Mouse (Mus musculus) cerebellum, postnatal 25 days (tissue): ENCODE measurements at regions not wholly inside any gene's neighbourhood (a gene's known extent, or its start where the extent isn't known, plus 50 kb on each side); places are given as distances from the start of the nearest gene placed in this dataset.
"Not testable (repeated sequence)": the region's sequence is repeated elsewhere in the genome, so short reads cannot be mapped to it uniquely, and the experiment has no call there.

Experiments
- DNase-seq, 2 experiments: peaks; one replicate each; pipeline ENCODE4 v3.0.0; 2021; ENCODE audit warnings: mixed read lengths in 2 of 2

GRCm38 (mm10) chr8:20122067-20122925 lies 219.1 kb downstream of the Gm31371 start:
- peak; percentile 100 for DNase-seq

GRCm38 (mm10) chr8:20123545-20123944 lies 220.4 kb downstream of the Gm31371 start:
- DNase-seq: peak in 1 of 2 experiments; percentile 12

GRCm38 (mm10) chr8:20135626-20136025 lies 227.4 kb downstream of the Gm15319 start:
- DNase-seq: not testable (repeated sequence)

- not testable (repeated sequence) for DNase-seq
Observed at GRCm38 (mm10) chr8:20145436-20145835, 217.6 kb downstream of the Gm15319 start.

- DNase-seq: not testable (repeated sequence)
Observed at GRCm38 (mm10) chr8:20151317-20152047, 211.5 kb downstream of the Gm15319 start.

GRCm38 (mm10) chr8:20154091-20154490 lies 208.9 kb downstream of the Gm15319 start:
- peak in 1 of 2 experiments; percentile 6 for DNase-seq
